Mouse (Mus musculus): ENCODE data around the gene Nnat.

The Nnat gene

GRCm38 (mm10) chr2:157559858-157560257 is at the start of gene Nnat:
Nnat (plus strand) TSS chr2:157560078.
- in situ Hi-C loops (cut with MboI): no loop called here

- in situ Hi-C loops (cut with MboI): no loop called here
Measured at GRCm38 (mm10) chr2:157512859-157513258, 47.0 kb upstream of the Nnat start.

- in situ Hi-C loops (cut with MboI): no loop called here
Measured at GRCm38 (mm10) chr2:157513737-157514208, 46.1 kb upstream of the Nnat start.

GRCm38 (mm10) chr2:157514353-157514752 is 45.5 kb upstream of the Nnat start:
- in situ Hi-C loops (cut with MboI): no loop called here

DNA sequence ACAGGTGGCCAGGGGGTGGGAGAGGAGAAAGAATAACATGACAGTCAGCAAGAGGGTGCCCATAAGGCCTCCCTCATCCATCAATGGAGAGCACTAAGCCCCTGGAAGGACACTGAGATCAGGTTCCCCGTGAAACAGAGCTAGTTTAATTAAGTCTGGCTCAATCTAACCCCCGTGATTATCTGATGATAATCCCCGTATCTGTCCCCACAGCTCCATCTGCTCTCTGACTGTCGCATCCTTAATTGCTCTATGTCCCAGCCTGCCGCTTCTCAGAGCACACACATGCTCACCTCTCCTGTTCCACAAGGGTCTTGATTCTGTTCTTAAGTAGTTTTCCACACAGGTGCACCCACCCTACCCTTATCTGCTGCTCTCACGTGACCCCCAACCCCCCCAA is 42.4 kb upstream of the Nnat start:
- in situ Hi-C loops (cut with MboI): no loop called here

GRCm38 (mm10) chr2:157518451-157518850 is 41.4 kb upstream of the Nnat start:
- in situ Hi-C loops (cut with MboI): no loop called here

- in situ Hi-C loops (cut with MboI): no loop called here
Measured at GRCm38 (mm10) chr2:157519452-157519851, 40.4 kb upstream of the Nnat start.

DNA sequence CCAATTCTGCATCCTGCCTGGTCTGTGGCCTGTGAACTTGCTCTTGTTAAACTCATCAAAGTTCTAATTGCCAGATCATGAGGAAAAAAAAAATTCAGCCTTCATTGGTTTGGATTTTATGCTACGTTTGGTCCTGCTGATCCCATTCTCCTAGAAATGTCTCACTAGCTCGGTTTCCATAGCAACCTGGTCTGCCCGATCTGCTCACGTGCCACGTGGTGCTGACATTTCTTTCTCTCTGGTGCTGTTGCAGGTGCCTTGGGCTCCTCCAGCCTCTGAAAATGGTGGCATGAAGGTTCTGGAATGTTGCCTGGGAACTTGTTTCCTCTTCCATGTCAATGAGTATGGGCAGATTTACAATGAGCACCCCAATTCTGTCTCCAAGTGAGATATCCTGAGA is 39.4 kb upstream of the Nnat start:
- in situ Hi-C loops (cut with MboI): no loop called here

- in situ Hi-C loops (cut with MboI): no loop called here
Measured at GRCm38 (mm10) chr2:157522556-157522955, 37.3 kb upstream of the Nnat start.

DNA sequence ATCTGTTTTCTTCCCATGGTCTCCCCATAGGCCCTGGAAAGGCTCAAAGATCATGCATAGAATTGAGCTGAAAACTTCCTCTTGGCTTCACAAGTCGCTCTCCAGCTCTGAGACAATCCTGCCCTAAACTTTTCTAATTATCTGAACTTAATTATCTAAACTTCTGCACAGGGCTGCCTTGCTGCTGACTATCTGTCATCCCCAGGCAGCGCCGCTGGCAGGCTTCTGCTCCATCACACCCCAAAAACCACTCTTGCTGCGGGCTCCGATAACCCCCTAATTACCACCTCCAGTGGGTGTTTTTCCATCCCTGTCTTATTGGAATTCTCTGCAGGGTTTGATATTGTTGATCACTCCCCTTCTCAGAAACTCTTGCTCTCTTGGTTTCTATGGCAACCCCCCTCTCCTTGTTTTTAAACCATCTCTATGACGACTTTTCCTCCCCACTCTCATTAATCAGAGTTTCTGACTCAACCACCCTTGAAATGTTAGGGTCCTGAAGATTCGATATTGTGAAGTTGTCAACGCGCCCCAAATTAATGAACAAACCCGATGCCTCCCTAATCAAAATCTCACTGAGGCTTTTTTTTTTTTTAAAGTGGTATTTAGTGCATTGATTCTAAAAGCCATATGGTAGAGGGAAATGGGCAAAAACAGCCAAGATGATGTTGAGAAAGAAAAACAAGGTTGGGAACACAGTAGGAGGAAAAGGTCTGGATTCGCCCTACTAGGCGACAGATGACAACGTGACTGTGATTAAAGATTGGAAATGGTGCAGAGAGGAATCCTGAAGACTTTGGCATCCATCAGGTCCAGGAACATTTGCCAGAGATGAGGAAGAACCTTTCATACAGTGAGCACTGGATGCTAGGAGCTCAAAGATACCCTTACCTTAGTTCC is 29.6 kb upstream of the Nnat start:
- in situ Hi-C loops (cut with MboI): no loop called here

- in situ Hi-C loops (cut with MboI): no loop called here
Measured at GRCm38 (mm10) chr2:157531681-157532426, 28.0 kb upstream of the Nnat start.

- in situ Hi-C loops (cut with MboI): no loop called here
Measured at GRCm38 (mm10) chr2:157534163-157534562, 25.7 kb upstream of the Nnat start.

GRCm38 (mm10) chr2:157536476-157537081 is 23.3 kb upstream of the Nnat start:
- in situ Hi-C loops (cut with MboI): no loop called here

GRCm38 (mm10) chr2:157537118-157537517 is 22.8 kb upstream of the Nnat start:
- in situ Hi-C loops (cut with MboI): no loop called here

GRCm38 (mm10) chr2:157540073-157540952 is 19.6 kb upstream of the Nnat start:
- in situ Hi-C loops (cut with MboI): no loop called here

GRCm38 (mm10) chr2:157540953-157541569 is 18.8 kb upstream of the Nnat start:
- in situ Hi-C loops (cut with MboI): no loop called here

DNA sequence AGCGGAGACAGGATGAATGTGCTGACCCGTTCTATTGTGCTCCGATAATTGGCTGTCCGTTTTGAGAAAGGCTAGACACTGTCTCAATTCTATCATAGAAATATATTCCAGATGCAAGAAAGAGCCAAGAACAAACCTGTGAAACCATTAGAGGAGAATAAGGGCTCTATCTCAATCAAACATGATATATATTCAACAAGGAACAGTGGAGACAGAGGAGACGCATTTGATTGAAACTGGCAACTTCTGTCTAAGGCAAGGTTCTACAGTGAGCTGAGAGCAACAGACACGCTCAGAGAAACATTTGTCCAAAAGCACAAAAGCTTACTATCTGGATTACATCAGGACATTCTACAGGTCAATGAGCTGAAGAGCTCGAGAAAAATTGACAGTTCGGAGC is 18.2 kb upstream of the Nnat start:
- in situ Hi-C loops (cut with MboI): no loop called here

DNA sequence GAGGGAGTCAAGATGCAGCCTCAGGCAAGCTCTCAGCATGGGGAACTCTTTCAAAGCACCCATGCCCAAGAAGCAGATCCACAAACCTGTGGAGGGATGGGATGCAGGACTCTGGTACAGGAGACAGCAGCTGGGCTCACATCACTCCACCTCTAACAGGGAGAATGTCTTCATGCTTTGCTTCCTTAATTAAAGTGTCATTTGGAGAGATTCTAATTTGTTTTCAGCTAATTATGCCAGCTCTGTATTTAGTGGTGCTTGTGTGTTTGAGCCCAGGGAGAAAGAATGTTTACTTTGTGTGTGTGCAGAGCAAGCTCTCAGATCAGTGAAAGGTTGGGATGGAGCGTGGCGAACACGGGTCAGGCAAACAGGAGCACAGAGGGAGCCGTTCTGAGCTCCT is 17.5 kb upstream of the Nnat start:
- in situ Hi-C loops (cut with MboI): no loop called here

DNA sequence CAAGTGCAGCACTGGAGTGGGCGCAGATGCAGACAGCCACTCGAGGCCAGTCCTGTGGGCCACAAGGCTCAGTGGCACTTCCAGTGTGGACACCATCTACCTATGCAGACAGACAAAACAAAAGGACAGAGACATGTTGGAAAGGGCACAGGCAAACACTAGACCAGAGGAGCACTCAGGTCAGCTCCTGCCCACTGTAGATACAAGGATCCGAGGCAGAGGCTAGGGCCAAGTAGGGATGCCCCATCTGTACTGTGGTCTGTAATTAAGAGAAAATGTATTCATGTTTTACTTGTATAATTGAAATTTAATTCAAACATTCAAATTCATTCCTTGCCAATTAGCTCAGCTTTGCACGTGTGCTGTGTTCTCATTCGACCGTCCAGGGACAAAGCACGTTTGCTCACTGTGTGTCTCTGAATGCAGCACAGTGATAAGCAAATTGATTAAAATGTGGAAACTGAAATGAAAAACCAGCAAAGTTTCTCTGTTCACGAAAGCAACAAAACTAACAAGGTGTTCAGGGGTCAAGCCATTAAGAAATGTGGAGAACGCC is 15.5 kb upstream of the Nnat start:
- in situ Hi-C loops (cut with MboI): no loop called here

DNA sequence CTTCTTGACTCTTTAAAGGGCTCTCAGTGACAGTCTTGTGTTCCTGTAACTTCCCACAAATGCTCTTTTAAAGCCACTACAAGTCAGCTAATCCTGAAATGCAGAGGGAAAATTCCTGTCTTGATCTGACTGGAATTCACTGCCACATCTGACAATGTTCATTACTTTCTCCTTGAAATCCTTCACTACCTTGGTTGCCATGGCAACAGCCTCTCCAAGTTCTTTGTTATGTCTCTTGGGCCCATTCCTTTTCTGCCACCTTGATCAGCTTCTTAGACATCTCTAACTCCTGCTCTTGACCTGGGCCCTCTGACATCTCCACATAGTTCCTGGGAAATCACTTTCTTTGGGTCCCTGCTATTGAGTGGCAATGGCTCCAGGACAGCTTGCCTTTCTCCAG is 13.2 kb upstream of the Nnat start:
- in situ Hi-C loops (cut with MboI): no loop called here

DNA sequence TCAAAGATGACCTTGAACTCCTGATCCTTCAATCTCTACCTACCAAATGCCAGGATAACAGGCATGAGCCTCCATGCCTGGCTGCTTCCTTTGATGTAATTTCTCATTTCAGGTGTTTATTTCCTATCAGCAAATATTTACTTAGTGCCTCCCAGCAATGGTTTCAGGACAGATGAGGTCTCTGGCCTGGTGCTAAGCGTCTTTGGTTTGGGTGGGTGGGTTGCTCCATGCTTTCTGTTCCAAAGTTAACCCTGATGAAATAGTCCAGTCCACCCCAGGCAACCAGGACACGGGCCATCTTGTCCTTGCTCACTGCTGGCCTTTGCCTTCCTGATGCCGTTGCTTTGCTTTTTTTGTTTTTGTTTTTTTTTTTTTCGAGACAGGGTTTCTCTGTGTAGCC is 9.6 kb upstream of the Nnat start:
- in situ Hi-C loops (cut with MboI): no loop called here
